Mouse (Mus musculus) embryonic facial prominence, embryonic 12.5 days (tissue): ENCODE data around the gene Rreb1. TPM values are rescaled to one million over a fixed set of nuclear protein-coding genes. Genes with fewer than 3 reads are reported as not detected.

Source experiments
- polyA plus RNA-seq: library from polyadenylated mRNA; unstranded; fragments of >200 nt; fragmentation: Nextera tagmentation; extraction: Ambion mirVana; gene quantifications from 2 replicates; pipeline ENCODE4 v1.2.1, GENCODE M21; 2016

The Rreb1 gene
- polyA plus RNA-seq, 1 experiment from 2014 or later: 10.1 TPM

Other genes with a start within 250 kb of the Rreb1 start
- gene Ssr1, start 215.8 kb downstream of the Rreb1 start, polyA plus RNA-seq: 119 and 135 TPM in 2 replicates